ENCODE assay signal across 8 mouse cellular contexts in genomic region chr11:120720450-120720849, GRCm38 (mm10). TPM values are rescaled to one million over a fixed set of nuclear protein-coding genes. Genes with fewer than 3 reads are reported as not detected.
DNase-seq lines count a peak whose midpoint lies in the region; ATAC-seq lines count a peak whose summit lies in the region.

No protein-coding gene starts in this region.

- peak; percentile 81 for ATAC-seq in common myeloid progenitor, adult 5-6 weeks (replicated peaks; ENCODE audit: low read depth, poor library complexity, severe bottlenecking)
- ATAC-seq in megakaryocyte-erythroid progenitor cell, adult 5-6 weeks (replicated peaks; ENCODE audit: low FRiP score, low TSS enrichment, poor library complexity, severe bottlenecking), result peak; percentile 76

- intact Hi-C loops in left cerebral cortex, postnatal 10 days (cut with DNase I), result loop anchor here (2.0 kb wide), 1 partner anchor 56 kb away; no protein-coding TSS in a partner anchor

- peak; percentile 95 for DNase-seq in ZHBTc4 (ENCODE audit: low read depth, low spot score)
- DNase-seq in gastrocnemius, postnatal 10 days, result peak; percentile 96
- DNase-seq in induced T-regulatory cell, adult 2 months (ENCODE audit: low read depth), result peak; percentile 97
- DNase-seq in left cerebral cortex, postnatal 10 days (ENCODE audit: extremely low spot score in 1 of 2, low spot score in 2 of 2), result peak; percentile 84 to 92
- peak; percentile 95 for DNase-seq in right cerebral cortex, postnatal 14 days
- DNase-seq in urinary bladder, postnatal 25 days (ENCODE audit: low spot score), result peak; percentile 91

RNA-seq across cellular contexts. Expression of gene Rac3, which starts 0.8 kb away (rescaled TPM):
- not detected in 2 replicates for total RNA-seq in common myeloid progenitor, adult 5-6 weeks (2017)
- total RNA-seq in gastrocnemius, postnatal 10 days (2021), result 1 to 10 TPM; 1.8 to 2.7 TPM
- 100 to 1,000 TPM; 265 to 293 TPM for total RNA-seq in left cerebral cortex, postnatal 10 days (2021)
- total RNA-seq in megakaryocyte-erythroid progenitor cell, adult 5-6 weeks (2014; fragmentation: Nextera tagmentation), result 1.6 and 2.9 TPM in 2 replicates
- total RNA-seq in megakaryocyte-erythroid progenitor cell, adult 5-6 weeks (2017), result not detected in 2 replicates

RNA-seq across cellular contexts. Expression of gene Dcxr, which starts 6.6 kb away (rescaled TPM):
- total RNA-seq in common myeloid progenitor, adult 5-6 weeks (2017), result 8.4 and 9.5 TPM in 2 replicates
- 1 to 10 TPM; 3.4 to 3.7 TPM for total RNA-seq in gastrocnemius, postnatal 10 days (2021)
- 1 to 10 TPM; 5.9 to 6.4 TPM for total RNA-seq in left cerebral cortex, postnatal 10 days (2021)
- total RNA-seq in megakaryocyte-erythroid progenitor cell, adult 5-6 weeks (2014; fragmentation: Nextera tagmentation), result 12.7 and 14.9 TPM in 2 replicates
- 6.2 and 10.2 TPM in 2 replicates for total RNA-seq in megakaryocyte-erythroid progenitor cell, adult 5-6 weeks (2017)

RNA-seq across cellular contexts. Expression of gene Lrrc45, which starts 6.7 kb away (rescaled TPM):
- total RNA-seq in common myeloid progenitor, adult 5-6 weeks (2017), result 30.3 and 30.9 TPM in 2 replicates
- 10 to 100 TPM in 1 of 2 experiments, 1 to 10 TPM in 1; 7.7 to 10.1 TPM for total RNA-seq in gastrocnemius, postnatal 10 days (2021)
- total RNA-seq in left cerebral cortex, postnatal 10 days (2021), result 10 to 100 TPM; 58.3 to 66.0 TPM
- 25.3 and 34.4 TPM in 2 replicates for total RNA-seq in megakaryocyte-erythroid progenitor cell, adult 5-6 weeks (2014; fragmentation: Nextera tagmentation)
- 37.0 and 38.1 TPM in 2 replicates for total RNA-seq in megakaryocyte-erythroid progenitor cell, adult 5-6 weeks (2017)

RNA-seq across cellular contexts. Expression of gene Cenpx, which starts 6.9 kb away (rescaled TPM):
- total RNA-seq in common myeloid progenitor, adult 5-6 weeks (2017), result 81.5 and 113 TPM in 2 replicates
- 10 to 100 TPM; 34.9 to 35.6 TPM for total RNA-seq in gastrocnemius, postnatal 10 days (2021)
- 10 to 100 TPM; 24.5 to 26.0 TPM for total RNA-seq in left cerebral cortex, postnatal 10 days (2021)
- total RNA-seq in megakaryocyte-erythroid progenitor cell, adult 5-6 weeks (2014; fragmentation: Nextera tagmentation), result 132 and 157 TPM in 2 replicates
- 95.0 and 99.4 TPM in 2 replicates for total RNA-seq in megakaryocyte-erythroid progenitor cell, adult 5-6 weeks (2017)

RNA-seq across cellular contexts. Expression of gene Cbr2, which starts 11.5 kb away (rescaled TPM):
- total RNA-seq in common myeloid progenitor, adult 5-6 weeks (2017), result not detected in 2 replicates
- 10 to 100 TPM in 1 of 2 experiments, 1 to 10 TPM in 1; 9.9 to 10.8 TPM for total RNA-seq in gastrocnemius, postnatal 10 days (2021)
- total RNA-seq in left cerebral cortex, postnatal 10 days (2021), result 1 to 10 TPM; 3.3 to 3.7 TPM
- total RNA-seq in megakaryocyte-erythroid progenitor cell, adult 5-6 weeks (2014; fragmentation: Nextera tagmentation), result not detected in 2 replicates
- not detected in 2 replicates for total RNA-seq in megakaryocyte-erythroid progenitor cell, adult 5-6 weeks (2017)

Comparison
In these comparisons a context has a peak if more than half of its experiments do, and no peak if none do; other contexts are left out.
1. Peak in every context shown above with its lines: DNase-seq and ATAC-seq.
2. RNA of gene Rac3, which starts 0.8 kb away (total RNA-seq): 265 to 293 TPM in left cerebral cortex, postnatal 10 days; 1.8 to 2.7 TPM in gastrocnemius, postnatal 10 days, 1.6 to 2.9 TPM in megakaryocyte-erythroid progenitor cell, adult 5-6 weeks and not detected in common myeloid progenitor, adult 5-6 weeks; every median in the first group is over 10 times any median in the second.